Mouse (Mus musculus): ENCODE results near the gene Olfr1232. TPM values are rescaled to one million over a fixed set of nuclear protein-coding genes. Genes with fewer than 3 reads are reported as not detected.

Gene Olfr1232
- polyA plus RNA-seq (2016; fragmentation: Nextera tagmentation; extraction: Ambion mirVana), result not detected in 2 replicates

- Histone ChIP-seq H3K4me1 (no peaks in the 10 kb centered on the region), H3K4me3 (no peak within 1 kb of the TSS), H3K27ac (replicated peaks) (no peak within 1 kb of the TSS), H3K36me3 (no peaks in the 10 kb centered on the region), H3K9ac (replicated peaks) (no peak within 1 kb of the TSS), H3K4me2 (replicated peaks) (no peak within 1 kb of the TSS), H3K9me3 (no peaks in the 10 kb centered on the region), H3K27me3 (no peaks in the 10 kb centered on the region)
- no peak for ATAC-seq (ENCODE audit: low FRiP score, low read depth)
Observed at GRCm38 (mm10) chr2:89329575-89329974, at the start of gene Olfr1232. Gene Olfr1232 (minus strand): TSS chr2:89329675.

- no peak within 1 kb of the TSS for H3K4me3 ChIP-seq
- H3K36me3 ChIP-seq, result no peaks in the 10 kb centered on the region
- H3K9ac ChIP-seq (replicated peaks), result no peak within 1 kb of the TSS
- no peaks in the 10 kb centered on the region for H3K4me1 ChIP-seq
- no peak for ATAC-seq (ENCODE audit: low FRiP score, low read depth)
- no peak within 1 kb of the TSS for H3K27ac ChIP-seq (replicated peaks)
- no peaks in the 10 kb centered on the region for H3K27me3 ChIP-seq
- 82% methylated on average over 4 of the region's 4 CpGs for WGBS
- H3K4me2 ChIP-seq (replicated peaks), result no peak within 1 kb of the TSS
- no peaks in the 10 kb centered on the region for H3K9me3 ChIP-seq
Observed at GRCm38 (mm10) chr2:89364765-89365164, 35.3 kb upstream of the Olfr1232 start, which contains the start of gene Olfr1234. Gene Olfr1234 (minus strand): TSS chr2:89364865.

GRCm38 (mm10) chr2:89342298-89342697 is 12.8 kb upstream of the Olfr1232 start, which contains the start of gene Olfr1233:
Gene Olfr1233 (minus strand): TSS chr2:89342398.
- no peak within 1 kb of the TSS for H3K4me3 ChIP-seq
- no peak within 1 kb of the TSS for H3K9ac ChIP-seq (replicated peaks)
- H3K4me2 ChIP-seq (replicated peaks), result no peak within 1 kb of the TSS
- no peak for ATAC-seq (ENCODE audit: low FRiP score, low read depth)
- no peaks in the 10 kb centered on the region for H3K9me3 ChIP-seq
- no peaks in the 10 kb centered on the region for H3K27me3 ChIP-seq
- no peaks in the 10 kb centered on the region for H3K4me1 ChIP-seq
- H3K36me3 ChIP-seq, result no peaks in the 10 kb centered on the region
- no peak within 1 kb of the TSS for H3K27ac ChIP-seq (replicated peaks)

- 76% methylated on average over 2 of the region's 2 CpGs for WGBS
- ATAC-seq (ENCODE audit: low FRiP score, low read depth), result no peak
- no peak within 1 kb of the TSS for H3K27ac ChIP-seq (replicated peaks)
- H3K4me2 ChIP-seq (replicated peaks), result no peak within 1 kb of the TSS
- no peak within 1 kb of the TSS for H3K9ac ChIP-seq (replicated peaks)
- H3K9me3 ChIP-seq, result no peaks in the 10 kb centered on the region
- H3K36me3 ChIP-seq, result no peaks in the 10 kb centered on the region
- H3K4me3 ChIP-seq, result no peak within 1 kb of the TSS
- H3K27me3 ChIP-seq, result no peaks in the 10 kb centered on the region
- no peaks in the 10 kb centered on the region for H3K4me1 ChIP-seq
Observed at GRCm38 (mm10) chr2:89306974-89307373, 22.5 kb downstream of the Olfr1232 start, which contains the start of gene Olfr1231. Gene Olfr1231 (minus strand): TSS chr2:89307074.

GRCm38 (mm10) chr2:89297168-89297567 is 32.3 kb downstream of the Olfr1232 start, which contains the start of gene Olfr1230:
Gene Olfr1230 (minus strand): TSS chr2:89297268.
- no peak within 1 kb of the TSS for H3K27ac ChIP-seq (replicated peaks)
- H3K4me3 ChIP-seq, result no peak within 1 kb of the TSS
- no peak within 1 kb of the TSS for H3K9ac ChIP-seq (replicated peaks)
- no peaks in the 10 kb centered on the region for H3K27me3 ChIP-seq
- H3K4me2 ChIP-seq (replicated peaks), result no peak within 1 kb of the TSS
- H3K9me3 ChIP-seq, result no peaks in the 10 kb centered on the region
- H3K4me1 ChIP-seq, result no peaks in the 10 kb centered on the region
- WGBS, result 91% methylated on average over 1 of the region's 1 CpGs
- no peaks in the 10 kb centered on the region for H3K36me3 ChIP-seq
- no peak for ATAC-seq (ENCODE audit: low FRiP score, low read depth)

GRCm38 (mm10) chr2:89287914-89288313 is 41.6 kb downstream of the Olfr1232 start, which contains the start of gene Olfr1229:
Gene Olfr1229 (minus strand): TSS chr2:89288014.
- WGBS, result 68% methylated on average over 2 of the region's 2 CpGs
- no peak within 1 kb of the TSS for H3K27ac ChIP-seq (replicated peaks)

More at GRCm38 (mm10) chr2:89287914-89288313, 41.6 kb downstream of the Olfr1232 start, which contains the start of gene Olfr1229:
- Histone ChIP-seq H3K9me3 (no peaks in the 10 kb centered on the region), H3K4me2 (replicated peaks) (no peak within 1 kb of the TSS), H3K9ac (replicated peaks) (no peak within 1 kb of the TSS), H3K36me3 (no peaks in the 10 kb centered on the region), H3K4me3 (no peak within 1 kb of the TSS), H3K27me3 (no peaks in the 10 kb centered on the region), H3K4me1 (no peaks in the 10 kb centered on the region)
- ATAC-seq (ENCODE audit: low FRiP score, low read depth), result no peak

Other genes starting within 250 kb of the Olfr1232 start
- gene Olfr1219, start 246.2 kb downstream of the Olfr1232 start, polyA plus RNA-seq (2016; fragmentation: Nextera tagmentation; extraction: Ambion mirVana), result not detected in 2 replicates
- not detected in 2 replicates for gene Olfr1220, start 222.8 kb downstream of the Olfr1232 start, polyA plus RNA-seq (2016; fragmentation: Nextera tagmentation; extraction: Ambion mirVana)
- gene Olfr1221, start 212.4 kb downstream of the Olfr1232 start, polyA plus RNA-seq (2016; fragmentation: Nextera tagmentation; extraction: Ambion mirVana), result not detected in 2 replicates
- not detected in 2 replicates for gene Olfr1222, start 196.6 kb downstream of the Olfr1232 start, polyA plus RNA-seq (2016; fragmentation: Nextera tagmentation; extraction: Ambion mirVana)
- not detected in 2 replicates for gene Olfr1223, start 178.1 kb downstream of the Olfr1232 start, polyA plus RNA-seq (2016; fragmentation: Nextera tagmentation; extraction: Ambion mirVana)
- gene Olfr1224-ps1, start 165.6 kb downstream of the Olfr1232 start, polyA plus RNA-seq (2016; fragmentation: Nextera tagmentation; extraction: Ambion mirVana), result not detected in 2 replicates
- not detected in 2 replicates for gene Olfr1225, start 155.0 kb downstream of the Olfr1232 start, polyA plus RNA-seq (2016; fragmentation: Nextera tagmentation; extraction: Ambion mirVana)
- not detected in 2 replicates for gene Olfr1226, start 129.6 kb downstream of the Olfr1232 start, polyA plus RNA-seq (2016; fragmentation: Nextera tagmentation; extraction: Ambion mirVana)
- gene Olfr1228, start 75.6 kb downstream of the Olfr1232 start, polyA plus RNA-seq (2016; fragmentation: Nextera tagmentation; extraction: Ambion mirVana), result not detected in 2 replicates
- not detected in 2 replicates for gene Olfr1229, start 41.7 kb downstream of the Olfr1232 start, polyA plus RNA-seq (2016; fragmentation: Nextera tagmentation; extraction: Ambion mirVana)
- gene Olfr1230, start 32.4 kb downstream of the Olfr1232 start, polyA plus RNA-seq (2016; fragmentation: Nextera tagmentation; extraction: Ambion mirVana), result not detected in 2 replicates
- not detected in 2 replicates for gene Olfr1231, start 22.6 kb downstream of the Olfr1232 start, polyA plus RNA-seq (2016; fragmentation: Nextera tagmentation; extraction: Ambion mirVana)
- not detected in 2 replicates for gene Olfr1233, start 12.7 kb upstream of the Olfr1232 start, polyA plus RNA-seq (2016; fragmentation: Nextera tagmentation; extraction: Ambion mirVana)
- not detected in 2 replicates for gene Olfr1234, start 35.2 kb upstream of the Olfr1232 start, polyA plus RNA-seq (2016; fragmentation: Nextera tagmentation; extraction: Ambion mirVana)
- gene Olfr1238, start 80.0 kb upstream of the Olfr1232 start, polyA plus RNA-seq (2016; fragmentation: Nextera tagmentation; extraction: Ambion mirVana), result not detected in 2 replicates
- gene Olfr1239, start 90.7 kb upstream of the Olfr1232 start, polyA plus RNA-seq (2016; fragmentation: Nextera tagmentation; extraction: Ambion mirVana), result not detected in 2 replicates
- gene Olfr1240, start 113.3 kb upstream of the Olfr1232 start, polyA plus RNA-seq (2016; fragmentation: Nextera tagmentation; extraction: Ambion mirVana), result not detected in 2 replicates
- not detected in 2 replicates for gene Olfr1241, start 157.5 kb upstream of the Olfr1232 start, polyA plus RNA-seq (2016; fragmentation: Nextera tagmentation; extraction: Ambion mirVana)
- gene Olfr1242, start 168.7 kb upstream of the Olfr1232 start, polyA plus RNA-seq (2016; fragmentation: Nextera tagmentation; extraction: Ambion mirVana), result not detected in 2 replicates
- not detected in 2 replicates for gene Olfr1243, start 201.8 kb upstream of the Olfr1232 start, polyA plus RNA-seq (2016; fragmentation: Nextera tagmentation; extraction: Ambion mirVana)
- not detected in 2 replicates for gene Olfr1245, start 248.8 kb upstream of the Olfr1232 start, polyA plus RNA-seq (2016; fragmentation: Nextera tagmentation; extraction: Ambion mirVana)